Mouse (Mus musculus): ENCODE data around the gene Pde3a.

DNA sequence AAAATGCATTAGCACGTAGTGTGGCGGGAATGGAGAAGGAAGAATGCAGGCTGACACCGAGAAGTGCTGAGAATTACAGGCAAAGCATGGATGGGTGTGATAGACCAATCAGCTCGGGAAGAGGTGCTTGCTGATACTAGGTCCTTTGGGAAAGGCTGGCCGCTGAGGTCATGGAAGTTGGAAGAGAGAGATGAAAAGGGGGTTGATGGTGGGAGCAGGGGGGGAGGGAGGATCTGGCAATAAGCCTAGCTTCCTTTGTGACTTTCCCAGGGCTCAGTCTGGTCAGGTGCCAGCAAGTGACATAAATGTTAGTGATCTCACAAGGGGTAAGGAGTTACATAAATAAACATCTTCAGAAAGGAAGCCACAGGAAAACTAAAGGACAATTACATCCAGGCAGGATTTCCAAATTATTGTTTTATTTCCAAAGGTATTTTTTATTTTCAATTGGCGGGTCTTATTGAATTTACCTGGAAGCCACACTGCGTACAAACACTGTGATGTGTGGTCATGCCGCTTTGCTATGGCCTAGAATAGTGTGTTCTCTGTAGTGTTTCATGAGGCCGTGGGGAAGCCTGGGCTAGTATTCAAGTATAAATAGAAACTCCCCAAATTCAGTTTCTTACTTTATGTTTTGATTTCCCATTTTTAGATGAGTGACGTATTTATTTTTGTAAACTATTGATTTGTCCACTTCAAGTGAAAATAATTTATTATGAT is 236.4 kb downstream of the Pde3a start:
- no peak for TF ChIP-seq CTCF (IDR thresholded peaks at IDR 0.05; ENCODE audit: low read depth)
- no peak for TF ChIP-seq EP300 (IDR thresholded peaks at IDR 0.05; ENCODE audit: low read depth)

Data from liver, embryonic 14.5 days (tissue).